Mouse (Mus musculus) heart, adult 2 months (tissue): ENCODE results near the gene Cadm2.

Experiments used
- CTCF ChIP-seq: fragments of 200-600 bp; IDR thresholded peaks from 2 replicates; pipeline ENCODE4 v1.8.1; 2022; ENCODE audit warnings: antibody characterized with exemption, mild to moderate bottlenecking, moderate library complexity
- EP300 ChIP-seq: fragments of 200-500 bp; IDR thresholded peaks from 2 replicates; pipeline ENCODE4 v1.6.1; 2011; ENCODE audit warnings: low read depth, low read length, control low read depth; ENCODE audit not compliant: insufficient read depth
- POLR2A ChIP-seq: fragments of 200-500 bp; IDR thresholded peaks from 2 replicates; pipeline ENCODE4 v1.6.1; 2011; ENCODE audit warnings: mild to moderate bottlenecking, low read depth, low read length, control low read depth; ENCODE audit not compliant: insufficient read depth

DNA sequence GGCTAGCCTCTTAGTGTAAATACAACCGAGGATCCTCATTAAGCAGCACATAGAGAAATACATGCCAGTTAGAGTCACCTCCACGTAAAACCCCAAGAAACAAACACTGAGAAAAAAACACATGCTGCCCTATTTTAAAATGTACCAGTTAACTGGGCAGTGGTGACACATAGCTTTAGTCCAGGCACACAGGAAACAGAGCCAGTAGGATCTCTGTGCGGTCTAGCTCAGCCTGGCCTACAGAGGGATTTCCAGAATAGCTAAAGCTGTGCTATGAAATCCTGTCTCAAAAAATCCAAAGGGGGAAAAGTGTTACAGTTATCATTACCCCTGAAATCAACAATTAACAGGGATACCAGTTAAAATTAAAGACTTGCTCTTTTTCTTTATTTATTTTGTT is 498.9 kb downstream of the Cadm2 start:
- TF ChIP-seq CTCF (no peak), POLR2A (no peak), EP300 (no peak)
